Mouse (Mus musculus): ENCODE measurements around the gene Sox11. TPM values are rescaled to one million over a fixed set of nuclear protein-coding genes. Genes with fewer than 3 reads are reported as not detected.

Gene Sox11
- polyA plus RNA-seq, 1 experiment from 2014 or later: 0.91 TPM

GRCm38 (mm10) chr12:27335356-27336055 lies 6.9 kb downstream of the Sox11 start:
- no peaks in the 10 kb centered on the region for H3K36me3 ChIP-seq (replicated peaks)
- H3K4me1 ChIP-seq (replicated peaks): no peaks in the 10 kb centered on the region; the same call in 1 of the 2 replicates
- H3K9me3 ChIP-seq (replicated peaks): no peaks in the 10 kb centered on the region
- 64% methylated on average over 11 of the region's 11 CpGs for WGBS (ENCODE audit: insufficient replicate concordance)
- no peak overlapping the region for H3K27ac ChIP-seq (replicated peaks)
- no peak overlapping the region for H3K4me2 ChIP-seq
- H3K9ac ChIP-seq: no peak overlapping the region
- H3K27me3 ChIP-seq: peaks cover 33% of the 10 kb centered on the region
- no peak for ATAC-seq (ENCODE audit: insufficient read depth)
- H3K4me3 ChIP-seq (replicated peaks): no peak overlapping the region

GRCm38 (mm10) chr12:27333590-27333989 lies 8.8 kb downstream of the Sox11 start:
- Histone ChIP-seq H3K27ac (replicated peaks) (no peak overlapping the region), H3K9me3 (replicated peaks) (no peaks in the 10 kb centered on the region), H3K9ac (no peak overlapping the region), H3K27me3 (peaks cover 17% of the 10 kb centered on the region), H3K4me1 (replicated peaks) (no peaks in the 10 kb centered on the region), H3K4me3 (replicated peaks) (no peak overlapping the region), H3K4me2 (no peak overlapping the region), H3K36me3 (replicated peaks) (no peaks in the 10 kb centered on the region)
- ATAC-seq (ENCODE audit: insufficient read depth): no peak
- 61% methylated on average over 3 of the region's 3 CpGs for WGBS (ENCODE audit: insufficient replicate concordance)

GRCm38 (mm10) chr12:27323423-27323822 lies 19.0 kb downstream of the Sox11 start:
- no peaks in the 10 kb centered on the region for H3K27me3 ChIP-seq
- no peak overlapping the region for H3K4me2 ChIP-seq
- no peak overlapping the region for H3K4me3 ChIP-seq (replicated peaks)
- H3K4me1 ChIP-seq (replicated peaks): no peaks in the 10 kb centered on the region
- no peak overlapping the region for H3K27ac ChIP-seq (replicated peaks)
- no peak overlapping the region for H3K9ac ChIP-seq
- H3K36me3 ChIP-seq (replicated peaks): no peaks in the 10 kb centered on the region
- ATAC-seq (ENCODE audit: insufficient read depth): no peak
- 34% methylated on average over 1 of the region's 1 CpGs for WGBS (ENCODE audit: insufficient replicate concordance)
- H3K9me3 ChIP-seq (replicated peaks): no peaks in the 10 kb centered on the region

- no peak for ATAC-seq (ENCODE audit: insufficient read depth)
- H3K4me3 ChIP-seq (replicated peaks): no peak overlapping the region
- no peaks in the 10 kb centered on the region for H3K4me1 ChIP-seq (replicated peaks)
- no peaks in the 10 kb centered on the region for H3K27me3 ChIP-seq
- H3K9me3 ChIP-seq (replicated peaks): no peaks in the 10 kb centered on the region
- H3K36me3 ChIP-seq (replicated peaks): no peaks in the 10 kb centered on the region
- no peak overlapping the region for H3K9ac ChIP-seq
- H3K27ac ChIP-seq (replicated peaks): no peak overlapping the region
- no peak overlapping the region for H3K4me2 ChIP-seq
These were observed 21.7 kb downstream of the Sox11 start for GRCm38 (mm10) chr12:27320705-27321104.

GRCm38 (mm10) chr12:27312985-27313384 lies 29.4 kb downstream of the Sox11 start:
- 35% methylated on average over 8 of the region's 8 CpGs for WGBS (ENCODE audit: insufficient replicate concordance)
- ATAC-seq (ENCODE audit: insufficient read depth): no peak
- Histone ChIP-seq H3K27ac (replicated peaks) (no peak overlapping the region), H3K4me3 (replicated peaks) (no peak overlapping the region), H3K36me3 (replicated peaks) (no peaks in the 10 kb centered on the region), H3K4me1 (replicated peaks) (no peaks in the 10 kb centered on the region), H3K4me2 (no peak overlapping the region), H3K27me3 (peaks cover 8% of the 10 kb centered on the region), H3K9me3 (replicated peaks) (no peaks in the 10 kb centered on the region), H3K9ac (no peak overlapping the region)

GRCm38 (mm10) chr12:27311854-27312466 lies 30.4 kb downstream of the Sox11 start:
- Histone ChIP-seq H3K4me1 (replicated peaks) (no peaks in the 10 kb centered on the region), H3K9ac (no peak overlapping the region), H3K36me3 (replicated peaks) (no peaks in the 10 kb centered on the region), H3K27ac (replicated peaks) (no peak overlapping the region), H3K4me2 (no peak overlapping the region), H3K9me3 (replicated peaks) (no peaks in the 10 kb centered on the region), H3K4me3 (replicated peaks) (no peak overlapping the region), H3K27me3 (peaks cover 8% of the 10 kb centered on the region)
- ATAC-seq (ENCODE audit: insufficient read depth): no peak
- 10% methylated on average over 9 of the region's 9 CpGs for WGBS (ENCODE audit: insufficient replicate concordance)

GRCm38 (mm10) chr12:27311316-27311832 lies 31.0 kb downstream of the Sox11 start:
- ATAC-seq (ENCODE audit: insufficient read depth): no peak
- no peak overlapping the region for H3K4me3 ChIP-seq (replicated peaks)
- no peak overlapping the region for H3K9ac ChIP-seq
- H3K9me3 ChIP-seq (replicated peaks): no peaks in the 10 kb centered on the region
- H3K4me2 ChIP-seq: no peak overlapping the region
- WGBS (ENCODE audit: insufficient replicate concordance): 10% methylated on average over 5 of the region's 5 CpGs
- H3K27me3 ChIP-seq: peaks cover 8% of the 10 kb centered on the region
- H3K27ac ChIP-seq (replicated peaks): no peak overlapping the region
- H3K36me3 ChIP-seq (replicated peaks): no peaks in the 10 kb centered on the region
- H3K4me1 ChIP-seq (replicated peaks): no peaks in the 10 kb centered on the region

- 47% methylated on average over 13 of the region's 13 CpGs for WGBS (ENCODE audit: insufficient replicate concordance)
- Histone ChIP-seq H3K4me3 (replicated peaks) (no peak overlapping the region), H3K4me1 (replicated peaks) (no peaks in the 10 kb centered on the region), H3K9ac (no peak overlapping the region), H3K27ac (replicated peaks) (no peak overlapping the region), H3K27me3 (peaks cover 8% of the 10 kb centered on the region), H3K4me2 (no peak overlapping the region), H3K9me3 (replicated peaks) (no peaks in the 10 kb centered on the region), H3K36me3 (replicated peaks) (no peaks in the 10 kb centered on the region)
- ATAC-seq (ENCODE audit: insufficient read depth): no peak
These were observed 31.7 kb downstream of the Sox11 start for GRCm38 (mm10) chr12:27310703-27311102.

GRCm38 (mm10) chr12:27309969-27310368 lies 32.4 kb downstream of the Sox11 start:
- ATAC-seq (ENCODE audit: insufficient read depth): no peak
- Histone ChIP-seq H3K4me3 (replicated peaks) (no peak overlapping the region), H3K36me3 (replicated peaks) (no peaks in the 10 kb centered on the region), H3K27me3 (peaks cover 8% of the 10 kb centered on the region), H3K9me3 (replicated peaks) (no peaks in the 10 kb centered on the region), H3K9ac (no peak overlapping the region), H3K4me2 (no peak overlapping the region), H3K27ac (replicated peaks) (no peak overlapping the region), H3K4me1 (replicated peaks) (no peaks in the 10 kb centered on the region)
- 55% methylated on average over 6 of the region's 6 CpGs for WGBS (ENCODE audit: insufficient replicate concordance)

GRCm38 (mm10) chr12:27304713-27305437 lies 37.5 kb downstream of the Sox11 start:
- Histone ChIP-seq H3K36me3 (replicated peaks) (no peaks in the 10 kb centered on the region), H3K9me3 (replicated peaks) (no peaks in the 10 kb centered on the region), H3K4me2 (no peak overlapping the region), H3K4me3 (replicated peaks) (no peak overlapping the region), H3K27ac (replicated peaks) (no peak overlapping the region), H3K9ac (no peak overlapping the region), H3K4me1 (replicated peaks) (no peaks in the 10 kb centered on the region), H3K27me3 (no peaks in the 10 kb centered on the region)
- no peak for ATAC-seq (ENCODE audit: insufficient read depth)
- WGBS (ENCODE audit: insufficient replicate concordance): 37% methylated on average over 2 of the region's 2 CpGs

GRCm38 (mm10) chr12:27303190-27303589 lies 39.2 kb downstream of the Sox11 start:
- WGBS (ENCODE audit: insufficient replicate concordance): 35% methylated on average over 6 of the region's 6 CpGs
- Histone ChIP-seq H3K4me2 (no peak overlapping the region), H3K9ac (no peak overlapping the region), H3K27me3 (no peaks in the 10 kb centered on the region), H3K36me3 (replicated peaks) (no peaks in the 10 kb centered on the region), H3K4me3 (replicated peaks) (no peak overlapping the region), H3K27ac (replicated peaks) (no peak overlapping the region), H3K9me3 (replicated peaks) (no peaks in the 10 kb centered on the region), H3K4me1 (replicated peaks) (no peaks in the 10 kb centered on the region)
- no peak for ATAC-seq (ENCODE audit: insufficient read depth)

All from liver, embryonic 15.5 days (tissue).